Mouse (Mus musculus) heart, postnatal 4 days (tissue): ENCODE measurements around the gene Mafg. TPM values are rescaled to one million over a fixed set of nuclear protein-coding genes. Genes with fewer than 3 reads are reported as not detected.
A peak's percentile ranks its signal among the peaks of the same experiment; 100 is the strongest.

Experiments
- DNase-seq: peaks from one replicate; pipeline ENCODE4 v3.0.0; 2021
- total RNA-seq, 2 experiments: library from RNA; stranded (reverse); gene quantifications; 2 replicates each; pipeline ENCODE4 v1.2.3; 2021

The Mafg gene
- total RNA-seq, 2 experiments from 2014 or later, result 23.4 to 25.8 TPM

DNA sequence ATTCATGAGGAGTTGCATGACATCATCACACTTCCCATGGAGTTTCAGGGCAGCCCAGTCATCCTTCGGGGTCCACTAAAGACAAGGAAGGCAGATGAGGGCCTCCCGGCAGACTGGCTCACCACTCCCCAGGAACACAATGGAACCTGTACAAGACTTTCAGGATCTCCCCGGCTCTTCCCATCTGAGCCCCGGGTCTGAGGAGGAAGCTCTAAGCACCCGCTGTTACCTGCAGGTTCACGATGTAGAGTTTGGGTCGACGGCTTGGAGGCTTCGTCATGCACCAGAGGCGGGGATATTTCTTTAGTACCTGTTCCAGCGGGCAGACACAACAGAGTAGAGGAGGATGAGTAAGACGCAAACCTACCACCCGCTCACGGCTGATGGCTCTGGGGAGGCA is 13.2 kb downstream of the Mafg start:
- DNase-seq, result no peak

DNA sequence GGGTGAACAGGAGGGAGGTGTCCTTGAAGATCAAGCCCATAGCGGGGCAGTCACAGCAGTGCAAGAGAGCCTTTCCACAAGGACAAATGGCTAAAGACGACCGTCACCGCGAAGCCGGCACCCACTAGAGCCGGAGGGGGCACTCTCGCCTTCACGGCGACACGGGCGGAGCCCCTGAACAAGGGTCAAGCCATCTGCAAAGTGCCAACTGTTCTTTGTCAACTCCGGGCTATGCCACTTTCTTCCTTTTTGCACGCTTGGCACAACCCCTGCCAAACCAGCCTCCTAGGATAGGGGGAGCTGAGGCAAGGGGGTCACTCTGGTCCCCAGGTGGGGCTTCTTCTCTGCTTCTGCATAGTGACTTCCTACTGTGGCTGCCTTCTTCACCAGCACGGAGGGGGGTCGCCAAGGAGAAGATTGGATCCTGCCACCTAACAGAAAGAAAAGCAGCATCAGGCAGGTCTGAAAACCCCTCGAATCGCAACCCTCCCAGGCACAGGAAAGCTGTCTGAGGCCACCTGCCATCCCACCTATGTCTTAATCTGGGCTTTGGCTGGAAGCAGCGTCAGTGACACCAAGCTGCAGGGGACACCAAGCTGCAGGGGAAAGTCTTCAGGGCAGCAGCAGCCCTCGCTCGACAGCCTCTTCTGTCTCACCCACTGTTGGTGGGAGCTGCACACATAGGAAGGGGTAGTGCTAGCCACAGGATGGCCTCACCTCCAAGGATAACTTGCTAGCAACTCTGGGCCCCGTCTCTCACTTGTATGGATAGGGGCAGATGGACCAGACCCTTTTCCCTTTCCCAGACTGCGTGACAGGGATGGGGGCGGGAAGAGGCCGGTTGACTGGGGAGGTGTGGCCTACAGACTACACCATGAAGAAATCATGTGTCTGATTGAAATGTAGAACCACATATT is 14.5 kb downstream of the Mafg start:
- no peak for DNase-seq

- peak; percentile 92 for DNase-seq
Measured at GRCm38 (mm10) chr11:120617519-120618112, 15.8 kb downstream of the Mafg start, which contains the start of gene Pcyt2. Pcyt2 (minus strand) TSS chr11:120617936.

DNA sequence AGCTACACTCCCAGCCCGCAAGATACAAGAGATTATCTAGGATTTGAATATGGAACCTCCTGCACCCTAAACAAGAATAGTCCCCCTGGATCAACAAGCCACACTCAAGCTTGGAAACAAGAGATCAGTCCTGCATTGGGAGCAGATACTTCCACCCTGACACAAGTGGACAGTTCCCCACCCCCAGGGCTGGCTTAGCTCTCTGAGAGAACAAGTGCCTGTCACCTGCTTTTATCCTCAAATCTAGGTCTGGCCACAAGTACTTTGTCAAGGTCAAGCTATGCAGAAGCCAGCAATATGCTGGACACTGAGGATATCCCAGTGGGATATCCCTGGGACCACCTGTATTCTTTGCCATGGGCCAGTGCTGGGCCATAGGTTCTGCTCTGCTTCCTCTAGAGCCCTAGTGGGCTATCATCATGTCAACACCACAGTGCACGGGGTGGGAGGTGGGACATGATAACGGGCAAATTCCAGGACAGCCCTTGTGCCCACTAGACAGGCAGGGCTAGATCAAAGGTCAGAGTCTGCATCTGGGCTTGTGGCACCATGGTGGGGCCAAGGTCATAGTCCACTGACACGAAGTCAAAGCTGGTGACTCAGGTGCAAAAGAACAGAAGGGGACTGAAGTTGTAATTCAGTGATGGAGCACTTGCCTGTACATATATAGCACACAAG is 16.6 kb downstream of the Mafg start:
- DNase-seq, result no peak

DNA sequence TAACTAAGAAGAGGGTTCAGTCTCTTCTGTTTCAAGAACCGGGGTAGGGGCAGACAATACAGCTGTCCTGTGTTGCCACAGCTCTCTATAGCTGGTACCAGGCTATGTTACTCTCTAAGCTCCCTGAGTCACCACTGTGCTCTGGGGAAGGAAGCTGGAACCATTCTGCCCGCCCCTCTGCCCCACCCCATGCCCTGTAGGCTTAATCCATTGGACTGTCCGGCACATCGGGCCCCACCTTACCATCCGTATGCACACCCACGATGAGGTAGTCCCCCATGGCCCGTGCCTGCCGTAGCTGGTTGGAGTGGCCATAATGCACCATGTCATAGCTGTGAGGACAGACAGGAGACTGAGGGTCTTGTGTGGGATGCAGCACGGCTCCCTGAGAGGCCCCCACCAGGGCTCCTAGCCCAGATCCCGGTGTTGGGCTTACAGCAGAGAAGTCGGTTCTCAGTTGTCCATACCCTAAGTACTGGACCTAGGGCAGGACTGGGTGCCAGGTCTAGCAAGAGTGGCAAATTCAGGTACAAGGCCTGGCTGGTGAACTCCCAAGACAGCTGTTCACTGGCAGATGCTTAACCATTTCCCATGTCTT is 17.7 kb downstream of the Mafg start:
- DNase-seq, result no peak

DNA sequence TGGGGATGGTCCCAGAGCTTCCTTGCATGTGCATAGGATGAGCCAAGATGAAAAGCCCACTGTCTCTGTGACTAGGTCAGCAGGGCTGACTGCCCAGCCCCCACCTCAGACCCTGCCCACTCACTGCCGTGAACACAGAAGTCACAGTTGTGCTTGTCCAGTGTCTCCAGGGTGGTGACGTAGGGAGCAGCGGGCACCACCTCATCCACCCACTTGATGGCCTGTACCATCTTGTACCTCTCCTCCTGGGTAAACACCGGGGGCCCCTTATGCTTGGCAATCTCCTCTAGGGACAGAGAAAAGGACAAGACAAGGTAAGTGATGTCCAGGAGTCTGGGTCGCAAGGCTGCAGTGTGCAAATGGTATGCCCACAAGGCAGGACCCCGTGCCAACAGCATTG is 18.2 kb downstream of the Mafg start:
- no peak for DNase-seq

GRCm38 (mm10) chr11:120613976-120614375 is 19.4 kb downstream of the Mafg start:
- no peak for DNase-seq

GRCm38 (mm10) chr11:120613481-120613972 is 19.9 kb downstream of the Mafg start:
- no peak for DNase-seq

DNA sequence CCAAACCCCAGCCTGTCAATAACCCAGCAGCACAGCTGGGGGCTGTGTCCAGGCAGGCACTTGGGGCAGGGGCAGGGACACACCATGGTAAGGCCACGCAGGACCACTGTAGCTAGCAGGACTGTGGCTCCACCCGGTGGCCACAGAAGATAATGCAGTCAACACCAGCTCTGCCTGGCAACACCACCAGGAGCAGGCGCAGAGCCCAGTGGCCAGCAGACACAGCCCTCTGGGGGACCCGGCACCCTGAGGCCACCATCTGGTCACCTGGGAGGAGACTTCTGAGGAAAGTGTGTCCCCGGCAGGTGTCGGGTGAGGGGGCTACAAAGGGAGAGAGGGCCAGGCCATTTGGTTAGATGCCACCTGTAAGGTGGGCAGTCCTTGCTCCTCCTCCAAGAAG is 20.6 kb downstream of the Mafg start:
- DNase-seq, result peak; percentile 85

- no peak for DNase-seq
Measured at GRCm38 (mm10) chr11:120610477-120611046, 22.8 kb downstream of the Mafg start.

GRCm38 (mm10) chr11:120609250-120609649 is 24.1 kb downstream of the Mafg start:
- DNase-seq, result no peak

DNA sequence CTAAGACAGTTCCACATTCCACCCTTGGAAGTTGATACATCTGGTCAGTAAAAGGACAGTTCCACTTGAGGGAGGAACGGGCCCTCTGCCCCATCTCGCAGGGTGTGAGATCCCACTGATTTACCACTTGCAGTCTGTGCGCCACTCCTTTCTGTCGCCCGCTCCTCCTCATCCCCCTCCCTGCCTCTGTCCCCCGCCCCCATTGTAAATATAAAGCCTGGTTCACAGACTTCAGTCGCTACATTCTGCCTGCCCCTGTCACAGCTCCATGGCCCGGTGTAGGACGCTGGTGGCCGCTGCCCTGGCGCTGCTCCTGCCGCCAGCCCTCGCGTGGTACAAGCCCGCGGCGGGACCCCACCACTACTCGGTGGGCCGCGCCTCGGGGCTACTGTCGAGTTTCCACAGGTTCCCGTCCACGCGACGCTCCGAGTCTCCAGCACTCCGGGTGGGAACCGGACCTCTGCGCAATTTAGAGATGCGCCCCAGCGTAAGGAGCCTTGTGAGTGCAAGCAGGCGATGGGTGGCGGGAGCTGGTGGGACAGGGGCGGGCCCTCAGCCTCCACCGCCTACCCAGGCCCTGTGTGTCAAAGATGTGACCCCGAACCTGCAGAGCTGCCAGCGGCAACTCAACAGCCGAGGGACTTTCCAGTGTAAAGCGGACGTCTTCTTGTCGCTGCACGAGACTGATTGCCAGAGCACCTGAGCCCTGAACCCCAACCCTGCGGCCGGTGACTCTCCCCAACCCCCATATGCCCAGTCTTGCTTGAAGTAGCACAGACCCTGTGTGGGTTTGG is 25.0 kb downstream of the Mafg start, which contains the start of gene Npb:
Npb (plus strand) TSS at position 237 of the 794 bp plus-strand sequence.
- DNase-seq, result no peak

DNA sequence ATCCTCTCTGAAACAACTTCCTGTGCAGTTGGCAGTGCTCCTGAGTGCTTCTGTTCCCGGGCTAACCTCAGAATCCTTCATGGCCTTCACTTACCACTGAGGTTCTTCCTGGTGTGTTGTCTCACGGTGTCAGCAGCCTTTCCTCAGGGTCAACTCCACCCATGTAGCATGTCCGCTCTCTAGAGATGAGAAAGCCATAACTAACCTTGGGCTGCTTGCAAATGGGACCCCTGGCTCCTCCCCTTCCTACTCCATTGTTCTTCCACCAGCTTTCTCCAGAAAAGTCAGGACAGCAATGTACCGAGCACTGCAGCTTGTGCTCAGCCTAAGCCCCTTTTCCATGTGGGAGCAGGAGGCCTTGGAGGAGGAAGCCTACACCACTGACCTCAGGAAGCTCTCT is 26.6 kb downstream of the Mafg start:
- DNase-seq, result no peak

DNA sequence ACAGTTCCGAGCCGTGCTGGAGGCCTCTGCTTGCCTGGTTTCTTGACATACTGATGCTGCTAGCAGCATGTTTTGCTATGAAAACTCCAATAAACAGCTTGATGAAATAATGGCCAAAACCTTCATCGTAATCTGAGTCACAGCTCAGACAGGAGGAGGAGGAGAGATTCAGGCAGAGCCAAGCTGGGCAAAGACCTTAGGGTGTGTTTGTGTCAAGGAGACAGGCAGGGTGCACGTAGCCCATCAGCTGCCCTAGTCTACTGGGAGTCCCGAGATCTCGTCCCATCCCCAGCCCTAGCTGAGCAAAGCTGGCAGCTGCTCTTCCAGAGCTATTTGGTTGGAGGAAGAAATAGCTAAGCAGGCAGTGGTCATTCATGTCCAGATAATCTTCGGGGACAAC is 27.7 kb downstream of the Mafg start:
- DNase-seq, result no peak

GRCm38 (mm10) chr11:120603545-120603944 is 29.9 kb downstream of the Mafg start:
- DNase-seq, result no peak

GRCm38 (mm10) chr11:120600716-120601115 is 32.7 kb downstream of the Mafg start:
- no peak for DNase-seq

DNA sequence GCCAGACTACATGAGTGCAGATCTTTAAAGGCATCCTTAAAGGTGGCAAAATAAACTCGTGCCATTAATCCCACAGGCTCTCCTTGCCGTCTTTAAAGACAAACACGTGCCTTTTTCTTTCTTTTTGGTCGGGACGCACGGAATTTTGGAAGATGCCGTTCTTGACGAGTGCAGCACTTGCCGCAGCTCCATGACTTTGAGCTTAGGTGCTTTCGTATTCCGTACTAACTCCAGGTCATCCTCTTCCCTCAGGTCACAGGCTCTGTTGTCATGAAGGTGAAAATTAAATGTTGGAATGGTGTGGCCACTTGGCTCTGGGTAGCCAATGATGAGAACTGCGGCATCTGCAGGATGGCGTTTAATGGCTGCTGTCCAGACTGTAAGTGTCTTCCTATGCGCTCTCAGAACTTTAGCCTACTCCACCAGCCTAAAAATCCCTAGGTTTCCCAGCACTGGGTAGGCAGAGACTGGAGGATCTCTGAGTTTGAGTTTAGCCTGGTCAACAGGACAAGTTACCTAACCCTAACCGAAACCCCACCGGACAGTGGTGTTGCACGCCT is 34.3 kb downstream of the Mafg start:
- DNase-seq, result no peak

DNA sequence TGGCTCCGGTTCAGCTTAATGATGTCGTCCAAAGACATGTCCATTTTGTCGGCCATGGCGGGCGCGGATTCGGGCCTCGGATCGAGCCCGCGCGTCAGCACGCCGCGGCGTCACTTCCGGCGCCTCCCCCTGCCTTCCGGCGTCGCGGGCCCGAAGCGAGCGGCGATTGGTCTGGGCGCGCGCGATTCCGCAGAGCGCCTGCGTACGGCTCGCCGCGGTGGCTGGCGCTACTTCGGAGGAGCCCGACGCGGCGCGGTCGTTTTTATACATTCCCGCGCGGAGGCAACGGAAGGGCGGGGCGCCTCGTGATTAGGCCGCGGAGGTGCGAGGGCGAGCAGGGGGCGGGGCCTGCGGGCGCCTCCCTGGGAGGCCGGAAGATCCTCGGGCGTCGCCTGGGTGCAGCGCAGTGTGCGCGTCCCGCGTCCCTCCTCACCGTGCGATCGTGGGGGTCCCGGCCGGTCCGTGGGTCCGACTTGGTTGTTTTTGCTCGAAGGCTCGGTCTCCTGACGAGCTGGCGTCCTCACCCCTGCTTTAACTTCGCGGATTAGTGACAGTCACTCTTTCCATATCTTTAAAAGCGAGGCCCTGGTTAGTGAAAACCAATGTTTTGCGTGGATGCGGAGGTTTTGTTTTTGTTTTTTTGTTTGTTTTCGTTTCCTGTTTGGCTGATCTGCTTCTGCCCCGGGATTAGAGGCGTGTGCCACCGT is 35.0 kb downstream of the Mafg start, which contains the start of the genes Alyref and Anapc11:
Alyref (minus strand) TSS at position 83 of the 707 bp plus-strand sequence.
Anapc11 (plus strand) TSS at position 139 of the 707 bp plus-strand sequence.
- DNase-seq, result peak; percentile 95

DNA sequence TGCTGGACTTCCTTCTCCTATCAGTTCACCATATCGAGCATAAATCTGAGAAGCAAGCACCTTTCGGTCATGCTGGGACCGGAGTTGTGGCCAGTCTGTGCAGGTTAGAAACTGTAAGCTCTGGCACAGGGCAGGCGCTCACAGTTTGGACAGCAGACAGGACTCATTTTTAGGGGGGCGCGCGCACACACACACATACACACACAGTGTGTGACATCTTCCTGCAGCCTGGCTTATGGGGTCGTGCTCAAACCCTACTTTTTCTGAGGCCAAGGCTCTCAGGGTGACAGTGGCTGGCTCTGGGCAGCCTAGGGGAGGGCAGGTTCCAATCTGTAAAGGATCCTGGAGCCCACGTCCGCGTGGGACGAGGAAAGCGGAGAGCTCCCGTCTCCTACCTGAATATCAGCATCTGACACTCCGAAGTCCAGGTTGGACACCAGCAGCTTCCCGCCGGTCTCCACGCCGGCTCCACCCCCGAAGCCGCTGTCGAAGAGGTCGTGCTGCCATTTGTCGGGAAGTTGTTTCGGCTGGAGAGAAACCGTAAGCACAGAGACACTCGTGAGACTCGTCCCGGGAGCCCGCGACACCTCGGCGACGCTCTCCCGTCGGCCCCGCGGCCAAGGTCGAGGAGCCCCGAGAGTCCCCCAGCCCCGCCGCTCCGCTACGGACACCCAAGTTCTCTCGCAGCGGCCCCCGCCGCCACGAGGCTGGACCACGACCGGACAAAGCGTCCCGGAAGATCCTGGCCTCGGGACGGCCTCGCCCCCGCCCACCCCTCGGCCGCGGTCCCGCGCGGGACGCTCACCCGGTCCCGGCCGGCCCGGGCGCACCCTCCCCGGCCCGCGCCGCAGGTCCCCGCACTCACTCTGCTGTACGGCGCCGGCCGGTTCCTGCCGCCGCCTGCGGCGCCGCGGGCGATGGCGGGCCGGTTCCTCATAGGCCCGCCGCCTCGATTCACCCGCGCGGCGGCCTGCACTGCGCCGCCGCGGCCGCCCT is 35.9 kb downstream of the Mafg start:
- DNase-seq, result peak; percentile 51
